Mouse (Mus musculus): Measurements from ENCODE around the gene Gm6880. TPM values are rescaled to one million over a fixed set of nuclear protein-coding genes. Genes with fewer than 3 reads are reported as not detected.
"Not testable (repeated sequence)": the region's sequence is repeated elsewhere in the genome, so short reads cannot be mapped to it uniquely, and the experiment has no call there.

Gm6880 gene
- total RNA-seq (2021) = not detected

GRCm38 (mm10) chrX:74481349-74481885 is at the start of gene Gm6880:
Gene Gm6880 (minus strand): TSS chrX:74481399.
- DNase-seq; intact Hi-C loops (cut with DNase I): not testable (repeated sequence)

DNA sequence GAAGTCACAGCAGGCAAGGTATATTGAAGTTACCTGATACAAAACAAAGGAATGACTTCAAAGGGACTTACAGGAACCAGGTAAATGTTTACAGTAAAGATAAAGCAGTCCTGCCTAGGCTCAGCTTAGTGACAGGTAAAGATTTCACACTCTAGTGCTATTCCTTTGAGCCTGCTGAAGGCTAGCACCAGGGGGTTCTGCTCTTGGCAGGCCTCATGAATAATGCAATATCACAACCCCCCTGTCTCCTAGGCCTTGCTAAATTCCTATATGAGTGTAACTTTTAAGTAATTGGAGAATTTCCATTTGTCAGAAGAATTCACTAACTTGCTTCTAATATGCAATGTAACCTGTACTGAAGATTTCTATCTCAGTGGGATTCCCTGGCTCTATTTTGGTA is 36.3 kb upstream of the Gm6880 start:
- intact Hi-C loops (cut with DNase I) = not testable (repeated sequence)

GRCm38 (mm10) chrX:74497131-74497530 is 15.9 kb upstream of the Gm6880 start:
- intact Hi-C loops (cut with DNase I) = no loop called here
- peak in 1 of 2 experiments; percentile 0 for DNase-seq

More for the DNA sequence above, 36.3 kb upstream of the Gm6880 start:
- DNase-seq = not testable (repeated sequence)

GRCm38 (mm10) chrX:74452773-74453172 is 28.4 kb downstream of the Gm6880 start:
- intact Hi-C loops (cut with DNase I) = no loop called here
- no peak for DNase-seq

GRCm38 (mm10) chrX:74451157-74451912 is 29.9 kb downstream of the Gm6880 start:
- intact Hi-C loops (cut with DNase I) = no loop called here
- no peak for DNase-seq

Other genes starting within 250 kb of the Gm6880 start
- 100 to 1,000 TPM; 245 TPM for gene Flna, start 231.6 kb downstream of the Gm6880 start, total RNA-seq (2021)
- 10 to 100 TPM; 39.7 to 47.5 TPM for gene Emd, start 226.7 kb downstream of the Gm6880 start, total RNA-seq (2021)
- gene Rpl10, start 210.6 kb downstream of the Gm6880 start, total RNA-seq (2021) = 100 to 1,000 TPM; 247 to 291 TPM
- 10 to 100 TPM; 40.4 to 44.1 TPM for gene Taz, start 199.5 kb downstream of the Gm6880 start, total RNA-seq (2021)
- gene Dnase1l1, start 199.1 kb downstream of the Gm6880 start, total RNA-seq (2021) = 10 to 100 TPM; 14.7 to 17.7 TPM
- 100 to 1,000 TPM; 119 to 123 TPM for gene Atp6ap1, start 184.3 kb downstream of the Gm6880 start, total RNA-seq (2021)
- 10 to 100 TPM; 88.1 to 93.0 TPM for gene Gdi1, start 176.4 kb downstream of the Gm6880 start, total RNA-seq (2021)
- gene Fam50a, start 168.4 kb downstream of the Gm6880 start, total RNA-seq (2021) = 10 to 100 TPM; 29.9 to 33.9 TPM
- gene Plxna3, start 152.3 kb downstream of the Gm6880 start, total RNA-seq (2021) = 1 to 10 TPM; 1.8 to 2.3 TPM
- gene Lage3, start 127.8 kb downstream of the Gm6880 start, total RNA-seq (2021) = 10 to 100 TPM; 44.3 to 45.0 TPM
- 10 to 100 TPM; 47.1 to 53.3 TPM for gene Ubl4a, start 108.2 kb downstream of the Gm6880 start, total RNA-seq (2021)
- gene Slc10a3, start 108.0 kb downstream of the Gm6880 start, total RNA-seq (2021) = 1 to 10 TPM; 7.6 to 7.8 TPM
- gene Fam3a, start 88.1 kb downstream of the Gm6880 start, total RNA-seq (2021) = 10 to 100 TPM; 20.7 to 22.7 TPM
- gene Ikbkg, start 88.1 kb downstream of the Gm6880 start, total RNA-seq (2021) = 10 to 100 TPM; 45.7 to 48.4 TPM
- 10 to 100 TPM in 1 of 2 experiments, 1 to 10 TPM in 1; 9.3 to 10.4 TPM for gene G6pdx, start 52.2 kb downstream of the Gm6880 start, total RNA-seq (2021)
- not detected for gene Olfr1326-ps1, start 93.5 kb upstream of the Gm6880 start, total RNA-seq (2021)
- not detected for gene Olfr1325, start 111.3 kb upstream of the Gm6880 start, total RNA-seq (2021)
- gene Gm5640, start 164.2 kb upstream of the Gm6880 start, total RNA-seq (2021) = under 1 TPM in 1 of 2 experiments, not detected in 1; 0.60 TPM

Measured in heart, postnatal 10 days (tissue).